Comparison of ENCODE assay signal across 7 mouse cellular contexts in the genomic region with DNA sequence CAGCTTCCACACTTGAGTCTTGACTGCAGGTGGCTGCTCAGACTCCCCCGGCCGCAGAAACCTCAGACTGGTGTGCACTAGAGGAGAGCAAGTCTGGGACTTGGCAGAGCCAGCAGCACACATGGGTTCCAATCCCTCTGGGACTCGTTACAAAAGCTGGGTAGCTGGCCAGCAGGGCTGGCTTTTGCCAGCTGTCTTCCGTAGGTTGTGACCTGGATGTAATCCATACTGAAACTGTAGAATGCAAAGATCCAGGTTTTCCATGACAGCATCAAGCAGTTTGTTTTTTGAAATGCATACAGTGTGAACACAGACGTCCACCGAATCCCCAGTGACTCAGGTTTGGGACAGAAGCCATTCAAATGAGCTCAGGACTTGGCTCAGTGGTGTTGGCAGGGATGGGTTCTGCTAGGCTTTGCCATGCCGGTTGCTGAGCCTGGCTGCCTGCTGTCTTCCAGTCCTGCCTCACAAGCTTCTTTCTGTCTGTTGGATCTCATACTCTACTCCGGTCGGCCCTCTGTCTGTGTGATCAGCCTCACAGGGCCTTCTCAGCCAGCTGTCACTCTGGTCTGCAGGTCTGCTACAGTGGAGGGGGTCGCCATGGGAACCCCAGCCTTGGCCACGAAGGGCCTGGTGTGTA.
DNase-seq lines count a peak whose midpoint lies in the region.

No protein-coding gene starts in this region.

- DNase-seq in adrenal gland, postnatal 36 days = peak; percentile 71 to 76
- peak; percentile 94 for DNase-seq in cerebellum, adult 9-10 months
- peak; percentile 34 to 60 for DNase-seq in gastrocnemius, adult 8-10 months (ENCODE audit: low spot score in 2 of 2)
- DNase-seq in layer of hippocampus, adult 18-20 months (ENCODE audit: low spot score in 2 of 2) = peak; percentile 83 to 90
- peak; percentile 38 for DNase-seq in lung, postnatal 14 days
- DNase-seq in spleen, adult 18-20 months = no peak
- no peak for DNase-seq in embryo, embryonic 9.5 days (ENCODE audit: extremely low spot score)

Comparison
In these comparisons a context has a peak if more than half of its experiments do, and no peak if none do; other contexts are left out.
1. DNase-seq: peak in adrenal gland, postnatal 36 days (2 of 2), cerebellum, adult 9-10 months (single experiment), gastrocnemius, adult 8-10 months (2 of 2), layer of hippocampus, adult 18-20 months (2 of 2) and lung, postnatal 14 days (single experiment); none in spleen, adult 18-20 months (0 of 2) and embryo, embryonic 9.5 days (single experiment).